Mouse (Mus musculus): ENCODE results near the gene Gm17728. TPM values are rescaled to one million over a fixed set of nuclear protein-coding genes. Genes with fewer than 3 reads are reported as not detected.
A peak's percentile ranks its signal among the peaks of the same experiment; 100 is the strongest.
"Not testable (repeated sequence)": the region's sequence is repeated elsewhere in the genome, so short reads cannot be mapped to it uniquely, and the experiment has no call there.

Gm17728 gene
- total RNA-seq (2021), result not detected

DNA sequence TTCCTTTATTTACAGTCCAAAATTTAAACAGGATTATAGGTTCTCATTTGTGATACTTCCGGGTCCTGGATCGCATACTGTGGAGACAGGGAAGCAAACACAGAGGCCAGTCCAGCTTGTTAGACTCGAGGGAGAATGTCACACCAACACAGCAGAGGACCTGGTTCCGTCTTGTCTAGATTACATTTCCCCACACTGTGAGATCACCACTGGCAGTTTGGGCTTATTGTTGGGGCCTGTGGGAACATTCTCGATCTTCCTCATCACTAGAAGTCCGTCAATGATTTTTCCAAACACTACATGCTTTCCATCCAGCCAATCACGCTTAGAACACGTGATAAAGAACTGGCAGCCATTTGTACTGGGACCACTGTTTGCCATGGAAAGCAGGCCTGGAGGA is at the start of gene Gm17728:
Gene Gm17728 (plus strand): TSS at position 301 of the 400 bp plus-strand sequence.
- intact Hi-C loops (cut with DNase I); DNase-seq (ENCODE audit: low spot score in 2 of 2): not testable (repeated sequence)

DNA sequence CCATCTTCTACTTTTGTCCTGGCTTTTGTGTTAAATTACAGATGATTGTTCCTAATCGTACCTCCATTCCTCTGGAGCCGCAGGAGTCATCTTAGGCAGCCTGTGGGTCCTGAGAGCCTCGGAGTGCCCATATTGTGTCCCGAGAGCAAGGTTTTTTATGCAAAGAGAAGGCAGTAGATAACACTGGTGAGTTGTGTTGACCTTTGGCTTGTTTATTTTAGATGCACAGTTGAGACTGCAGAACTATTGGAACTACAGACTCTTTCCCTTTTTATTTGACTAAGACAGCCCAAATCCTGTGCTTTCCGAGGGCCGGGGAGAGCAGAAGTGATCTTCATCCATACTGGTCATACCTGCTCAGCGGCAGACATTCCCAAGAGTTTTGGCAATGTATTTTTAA is 24.4 kb upstream of the Gm17728 start:
- no peak for DNase-seq (ENCODE audit: low spot score in 2 of 2)
- intact Hi-C loops (cut with DNase I), result no loop called here

DNA sequence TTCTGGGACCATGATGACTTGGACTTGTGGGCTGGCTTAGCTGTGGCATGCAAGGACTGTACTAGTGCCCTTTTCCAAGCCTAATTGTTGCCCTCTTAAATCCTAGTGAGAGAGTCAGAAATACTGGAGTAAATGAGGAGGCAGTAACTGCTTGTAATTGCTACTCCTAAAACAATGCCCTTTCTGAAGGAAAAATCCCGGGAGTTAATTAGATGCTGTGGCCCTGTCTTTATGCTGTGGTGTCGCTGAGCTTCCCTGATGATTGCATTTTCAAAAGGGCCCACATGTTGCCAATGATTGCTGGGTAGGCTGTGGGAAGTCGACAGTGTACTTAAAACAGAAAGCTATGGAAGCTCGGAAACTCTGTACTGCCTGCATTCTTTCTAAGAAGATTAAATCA is 23.3 kb upstream of the Gm17728 start:
- DNase-seq (ENCODE audit: low spot score in 2 of 2), result peak in 1 of 2 experiments; percentile 11
- intact Hi-C loops (cut with DNase I), result no loop called here

GRCm38 (mm10) chr17:9403991-9404390 is 17.9 kb upstream of the Gm17728 start:
- intact Hi-C loops (cut with DNase I), result loop anchor here (10.0 kb wide), 1 partner anchor 911 kb away; the partner anchor contains the start of gene Qk

DNA sequence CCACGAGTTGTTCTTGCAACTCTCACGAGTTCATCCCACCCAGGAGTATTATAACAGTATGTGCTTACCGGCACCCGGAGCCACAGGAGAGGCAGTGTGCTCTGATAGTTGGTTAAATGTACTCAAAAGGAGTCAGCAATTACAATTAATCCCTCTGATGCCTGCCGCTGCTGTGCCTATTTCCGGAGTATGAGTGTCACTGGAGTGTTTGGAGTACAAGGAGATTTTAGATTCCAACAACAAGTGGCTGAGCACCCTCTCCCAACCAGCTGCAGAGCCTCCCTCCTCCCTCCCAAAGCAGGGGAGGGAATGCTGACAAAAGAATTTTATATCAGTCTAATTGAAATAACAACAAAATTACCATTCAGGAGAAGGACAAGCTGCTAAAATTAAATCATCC is 14.2 kb upstream of the Gm17728 start:
- DNase-seq (ENCODE audit: low spot score in 2 of 2), result peak in 1 of 2 experiments; percentile 17
- intact Hi-C loops (cut with DNase I), result loop anchor here (10.0 kb wide), 1 partner anchor 907 kb away; the partner anchor contains the start of gene Qk

More at GRCm38 (mm10) chr17:9403991-9404390, 17.9 kb upstream of the Gm17728 start:
- DNase-seq (ENCODE audit: low spot score in 2 of 2), result no peak

DNA sequence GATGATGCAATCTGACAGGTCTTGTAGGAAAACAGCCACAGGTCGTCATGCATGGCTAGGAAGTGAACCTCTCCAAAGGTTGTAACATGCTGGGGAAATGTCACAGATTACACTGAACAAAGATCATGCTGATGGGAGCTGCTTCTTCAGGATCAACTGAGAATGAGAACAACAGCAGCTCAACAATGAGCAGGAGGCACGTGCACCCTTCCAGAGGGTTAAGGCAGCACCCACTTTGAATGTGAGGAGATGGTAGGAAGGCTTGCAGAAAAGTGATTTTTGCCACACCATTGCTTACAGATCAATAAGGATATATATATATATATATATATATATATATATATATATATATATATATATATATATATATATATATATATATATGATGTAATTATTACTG is 2.8 kb upstream of the Gm17728 start:
- DNase-seq (ENCODE audit: low spot score in 2 of 2), result no peak
- intact Hi-C loops (cut with DNase I), result no loop called here

DNA sequence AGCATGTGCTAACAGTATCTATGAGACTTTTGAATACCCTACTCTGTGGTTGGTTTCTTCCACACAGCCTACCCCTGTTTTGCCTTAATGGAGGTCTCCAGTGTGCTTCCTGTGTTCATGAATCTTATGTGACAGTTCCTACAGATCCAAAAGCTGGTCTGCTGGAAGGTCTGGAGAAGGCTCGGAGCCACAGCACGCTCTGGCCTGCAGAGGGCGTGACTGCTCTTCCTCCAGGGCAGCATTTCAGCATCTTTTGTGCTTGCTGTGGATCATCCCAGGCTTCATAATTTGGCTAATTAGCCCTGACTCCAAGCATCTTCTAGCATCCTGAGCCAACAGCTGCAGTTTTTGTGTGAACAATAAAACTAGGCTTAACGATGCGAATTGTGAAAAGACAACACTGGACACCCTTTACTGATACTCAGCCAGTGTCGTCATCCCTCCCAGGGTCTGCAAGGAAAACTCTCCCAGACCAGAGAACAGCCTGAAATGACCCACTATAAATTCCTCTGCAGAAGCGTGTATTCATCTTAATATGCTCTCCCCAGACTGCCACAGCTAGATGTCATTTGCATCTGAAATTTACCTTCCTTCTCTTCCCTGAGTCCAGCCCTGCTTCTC is 6.6 kb downstream of the Gm17728 start:
- intact Hi-C loops (cut with DNase I), result no loop called here
- peak; percentile 38 to 47 for DNase-seq (ENCODE audit: low spot score in 2 of 2)

GRCm38 (mm10) chr17:9439997-9440655 is 18.3 kb downstream of the Gm17728 start:
- DNase-seq (ENCODE audit: low spot score in 2 of 2), result no peak
- intact Hi-C loops (cut with DNase I), result no loop called here

DNA sequence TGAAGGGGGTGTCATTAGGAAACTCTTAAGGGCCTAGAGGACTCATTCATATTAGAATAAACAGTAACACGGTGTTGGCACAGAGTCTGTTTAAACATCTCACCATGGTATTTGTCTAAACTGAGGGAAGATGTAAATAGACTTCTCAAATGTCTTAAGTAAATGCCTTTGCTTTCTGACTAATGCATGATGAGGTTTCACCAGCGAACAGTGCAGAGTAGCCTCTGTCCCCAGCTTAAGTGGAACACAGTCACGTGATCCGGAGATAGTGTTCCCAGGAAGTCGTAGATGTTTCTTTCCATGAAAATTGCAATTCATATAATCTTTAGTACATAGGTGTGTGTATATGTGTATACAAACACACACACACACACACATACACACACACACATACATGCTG is 34.5 kb downstream of the Gm17728 start:
- intact Hi-C loops (cut with DNase I), result no loop called here
- DNase-seq (ENCODE audit: low spot score in 2 of 2), result no peak

DNA sequence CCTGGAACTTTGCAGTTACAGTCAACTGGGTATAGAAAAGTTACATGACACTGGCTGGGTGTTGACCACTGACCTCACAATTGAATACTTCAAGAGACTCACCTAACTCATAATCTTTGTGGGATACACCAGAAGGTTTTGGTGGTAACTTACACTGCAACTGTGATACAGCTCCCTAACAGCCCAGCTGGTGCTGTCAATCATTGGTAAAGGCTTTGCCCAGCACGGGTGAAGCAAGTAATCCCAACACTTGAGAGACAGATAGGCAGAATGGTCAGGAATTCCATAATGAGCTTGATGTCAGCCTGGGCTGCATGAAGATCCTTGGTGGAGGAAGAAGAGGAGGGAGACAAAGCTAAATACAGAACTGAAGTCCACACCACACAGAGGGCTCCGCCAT is 39.0 kb downstream of the Gm17728 start:
- no peak for DNase-seq (ENCODE audit: low spot score in 2 of 2)
- intact Hi-C loops (cut with DNase I), result no loop called here

Other genes starting within 250 kb of the Gm17728 start
- not detected for gene Pabpc6, start 247.7 kb downstream of the Gm17728 start, total RNA-seq (2021)